Mouse (Mus musculus) 416B (cell line): ENCODE data around the gene Il20rb.
A peak's percentile ranks its signal among the peaks of the same experiment; 100 is the strongest.

ENCODE experiments used
- DNase-seq: peaks from one replicate; pipeline ENCODE4 v3.0.0; 2011; ENCODE audit warnings: low read depth

Gene Il20rb

DNA sequence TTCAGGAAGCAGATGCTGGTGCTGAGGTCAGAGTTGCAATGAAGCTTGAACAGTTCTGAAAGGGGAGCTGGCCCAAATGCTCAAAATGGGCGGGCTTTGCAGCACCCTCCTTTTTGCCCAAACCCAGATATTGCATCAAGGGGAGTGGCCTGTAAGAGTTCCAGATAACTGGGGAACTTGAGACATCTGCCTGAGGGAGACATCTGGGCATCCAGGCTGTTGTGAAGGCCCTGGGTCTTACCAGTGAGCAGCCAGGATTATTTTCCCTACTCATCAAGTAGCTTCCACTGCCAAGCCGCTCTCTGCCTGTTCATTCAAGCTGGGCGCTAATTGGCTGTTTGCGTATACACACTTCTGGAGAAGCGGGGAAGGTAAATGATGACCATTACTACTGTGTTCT is at the start of gene Il20rb:
TSS of gene Il20rb (minus strand) at position 358 of the 400 bp plus-strand sequence.
- DNase-seq = peak; percentile 20

DNA sequence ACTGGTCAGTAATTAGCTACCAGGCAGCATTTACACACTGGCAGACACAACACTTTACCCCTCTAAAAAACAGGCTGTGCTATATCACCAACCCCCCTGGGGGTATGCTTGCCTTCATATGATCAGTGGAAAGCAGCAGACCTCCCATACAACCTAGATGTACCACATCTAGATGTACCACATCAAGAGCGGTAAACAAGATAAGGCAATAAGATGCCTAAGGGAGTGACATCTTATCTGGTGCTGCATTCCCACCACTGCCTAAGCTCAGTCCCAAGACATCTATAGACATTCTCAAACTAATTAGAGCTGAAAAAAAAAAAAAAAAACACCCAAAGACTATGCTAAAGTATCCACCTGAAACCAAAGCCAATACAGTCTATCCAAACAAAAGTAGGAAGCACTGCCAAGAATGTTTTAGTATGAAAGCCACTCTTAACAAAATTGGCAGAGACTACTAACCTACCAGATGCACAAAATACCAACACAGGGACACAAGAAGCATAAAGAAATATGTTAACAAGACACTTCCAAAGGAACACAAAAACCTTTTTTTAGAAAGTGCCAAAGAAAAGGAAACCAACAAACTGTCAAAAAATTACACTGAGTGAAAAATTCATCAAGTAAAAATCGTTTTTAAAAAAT is 49.2 kb upstream of the Il20rb start:
- DNase-seq = no peak

DNA sequence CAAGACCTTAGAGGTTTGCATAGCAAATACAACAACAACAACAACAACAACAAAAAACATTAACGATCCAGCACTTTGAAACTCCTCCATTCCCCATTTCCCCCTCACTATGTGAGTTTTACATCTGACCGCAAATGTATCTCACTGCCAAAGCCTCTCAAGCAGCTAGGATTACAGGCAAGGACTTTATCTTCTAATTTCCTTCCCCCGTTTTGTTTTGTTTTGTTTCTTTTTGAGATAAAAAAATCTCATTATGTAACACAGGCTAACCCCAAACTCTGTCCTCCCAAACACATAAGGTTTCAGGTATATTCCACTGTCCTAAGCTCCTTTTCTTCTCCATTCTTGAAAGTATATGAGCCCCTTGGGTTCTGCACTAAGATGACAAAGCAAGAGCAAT is 48.1 kb upstream of the Il20rb start:
- DNase-seq = no peak

DNA sequence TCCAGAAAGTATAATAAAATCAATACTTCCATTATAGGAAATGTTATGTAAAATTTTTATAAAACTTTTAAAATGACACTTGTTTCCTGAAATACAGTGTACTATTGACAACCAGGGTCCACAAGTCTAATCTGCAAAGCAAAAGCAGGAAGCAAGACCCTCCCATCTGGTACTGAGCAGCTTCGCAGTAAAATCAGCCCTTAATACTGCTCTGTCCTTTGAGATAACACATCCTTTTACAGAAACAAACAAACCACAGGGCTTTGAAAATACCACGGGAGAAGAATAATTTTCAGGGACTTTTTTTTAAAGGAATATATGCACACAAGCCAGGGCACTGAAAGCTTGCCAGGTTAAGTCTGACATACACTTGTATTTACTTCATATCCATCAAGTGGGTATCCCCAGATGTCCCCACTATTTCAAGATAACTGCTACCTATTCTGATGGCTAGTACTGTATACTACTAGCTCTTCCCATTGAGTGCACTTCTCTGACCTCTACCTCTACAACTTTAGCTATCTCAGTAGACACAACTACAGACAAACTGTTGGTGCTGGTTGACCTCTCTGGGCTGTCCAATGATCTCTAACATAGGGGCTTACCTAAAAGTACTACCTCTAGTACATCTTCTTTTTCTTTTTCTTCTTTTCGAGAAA is 46.4 kb upstream of the Il20rb start:
- DNase-seq = no peak

DNA sequence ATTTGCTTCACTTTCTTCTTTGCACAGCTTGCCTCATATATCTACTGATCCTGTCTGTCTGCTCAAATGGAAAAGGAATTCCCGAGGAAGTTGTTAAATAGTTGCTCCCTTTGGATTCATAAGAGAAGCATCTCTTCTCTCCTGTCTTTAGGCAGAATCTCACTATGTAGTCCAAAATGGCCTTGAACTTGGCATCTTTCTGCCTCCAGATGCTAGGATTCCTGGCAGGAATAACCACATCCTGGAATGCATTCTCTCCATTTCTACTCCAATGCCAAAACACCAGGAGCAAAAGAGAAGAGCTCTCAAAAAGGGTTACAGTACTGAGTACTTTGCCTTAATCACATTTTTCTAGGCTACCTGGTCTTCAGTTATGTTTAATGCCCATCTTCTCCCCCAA is 44.7 kb upstream of the Il20rb start:
- DNase-seq = no peak

DNA sequence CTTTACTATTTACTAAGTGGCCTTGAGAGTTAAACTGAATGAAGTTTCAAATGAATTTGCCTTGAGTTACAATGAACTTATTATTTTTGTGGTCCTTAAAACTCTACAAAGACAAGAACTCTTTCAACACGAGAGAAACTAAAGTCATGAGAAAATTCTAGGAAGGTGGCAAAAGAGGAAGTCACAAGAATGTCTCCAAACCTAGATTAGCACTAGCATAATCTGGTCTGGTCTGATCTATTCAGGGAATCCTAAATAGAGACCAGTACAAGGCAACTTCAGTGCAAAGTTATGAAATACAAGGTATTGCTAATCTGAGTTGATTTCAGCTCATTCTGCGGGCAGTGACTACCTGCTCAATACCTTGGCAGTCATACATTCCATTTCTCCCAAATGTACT is 38.6 kb upstream of the Il20rb start:
- no peak for DNase-seq

DNA sequence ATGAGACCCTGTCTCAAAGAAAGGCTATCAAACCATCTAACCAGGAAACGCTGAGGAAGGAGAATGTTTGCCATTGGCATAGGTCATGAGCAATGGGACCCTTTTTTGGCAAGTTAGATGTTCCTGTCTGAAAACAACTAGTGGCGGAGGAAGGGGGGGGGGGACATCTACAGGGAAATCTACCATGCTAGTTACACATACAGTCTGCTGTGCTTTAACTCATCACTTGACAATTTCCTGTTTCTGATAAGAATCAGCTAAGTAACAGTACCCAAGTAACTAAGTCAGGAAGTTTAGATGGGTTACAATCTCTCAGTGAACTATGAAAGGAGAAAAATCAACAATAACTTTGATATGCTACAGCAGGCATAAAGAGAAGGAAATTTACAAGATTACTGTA is 35.4 kb upstream of the Il20rb start:
- DNase-seq = peak; percentile 71

DNA sequence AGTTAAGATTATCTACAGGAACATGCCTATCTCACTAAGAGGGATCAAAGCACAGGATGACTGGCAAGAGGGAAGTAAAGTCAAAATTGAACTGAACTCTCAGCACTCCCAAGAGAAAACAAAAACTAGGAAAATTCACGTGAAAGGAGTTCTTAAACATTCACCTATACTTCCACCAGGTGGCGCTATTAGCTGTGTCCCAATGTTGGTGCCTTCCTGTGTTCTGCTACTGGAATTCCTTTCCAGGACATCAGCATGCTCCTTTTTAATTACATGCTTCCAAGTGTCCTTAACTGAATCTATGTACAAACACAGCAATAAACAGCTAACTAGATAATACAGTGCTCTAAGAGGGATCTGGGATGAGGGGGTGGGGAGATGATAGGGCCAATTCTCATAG is 34.0 kb upstream of the Il20rb start:
- peak; percentile 68 for DNase-seq

DNA sequence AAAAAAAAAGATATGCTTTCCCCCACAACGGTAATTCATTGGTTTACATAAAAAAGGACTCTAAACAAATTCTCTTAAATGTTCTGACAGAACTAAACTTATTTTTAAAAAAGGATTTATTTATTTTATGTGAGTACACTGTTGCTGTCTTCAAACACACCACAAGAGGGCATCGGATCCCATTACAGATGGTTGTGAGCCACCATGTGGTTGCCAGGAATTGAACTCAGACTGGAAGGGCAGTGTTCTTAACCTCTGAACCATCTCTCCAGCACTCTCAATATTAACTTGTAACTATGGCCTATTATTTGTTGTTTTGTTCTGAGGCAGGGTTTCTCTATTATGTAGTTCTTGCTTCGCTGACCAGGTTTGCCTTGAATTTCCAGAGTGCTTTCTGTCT is 33.4 kb upstream of the Il20rb start:
- DNase-seq = no peak

DNA sequence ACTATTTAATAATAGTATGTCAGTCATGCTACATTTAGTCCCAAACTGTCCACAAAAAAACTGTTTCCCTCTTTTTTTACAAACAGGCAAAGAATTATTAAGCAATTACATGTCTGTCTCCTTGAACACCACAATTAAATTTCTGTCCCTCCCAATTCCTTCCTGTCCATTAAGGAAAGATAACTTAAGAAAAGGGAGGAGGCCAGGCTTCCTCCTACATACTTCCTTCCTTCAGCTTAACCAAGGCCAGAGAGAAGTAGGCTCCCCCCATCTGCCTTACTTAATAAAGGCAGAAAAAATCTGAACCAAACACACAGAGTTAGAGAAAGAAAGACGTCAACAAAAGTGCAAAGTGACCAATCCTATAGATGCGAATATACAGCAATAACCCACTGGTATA is 21.0 kb upstream of the Il20rb start:
- DNase-seq = peak; percentile 70

DNA sequence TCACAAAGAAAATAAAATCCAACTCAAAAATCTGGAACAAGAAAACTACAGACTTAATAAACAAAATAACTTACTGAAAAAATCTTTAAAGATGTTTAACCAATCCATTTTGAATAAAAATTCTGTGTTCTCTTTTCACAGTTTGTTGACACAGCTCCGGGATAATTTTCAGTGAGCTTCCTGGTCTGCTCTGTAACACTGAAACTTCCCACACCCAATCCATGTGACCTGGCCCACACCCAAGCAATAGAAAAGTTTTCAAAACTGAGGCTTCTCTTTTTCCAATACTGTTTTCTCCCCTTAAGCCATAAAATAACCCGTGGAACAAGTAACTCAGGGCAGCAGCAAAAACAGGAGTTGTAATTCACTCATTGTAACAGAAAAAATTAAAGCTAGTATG is 20.1 kb upstream of the Il20rb start:
- no peak for DNase-seq

DNA sequence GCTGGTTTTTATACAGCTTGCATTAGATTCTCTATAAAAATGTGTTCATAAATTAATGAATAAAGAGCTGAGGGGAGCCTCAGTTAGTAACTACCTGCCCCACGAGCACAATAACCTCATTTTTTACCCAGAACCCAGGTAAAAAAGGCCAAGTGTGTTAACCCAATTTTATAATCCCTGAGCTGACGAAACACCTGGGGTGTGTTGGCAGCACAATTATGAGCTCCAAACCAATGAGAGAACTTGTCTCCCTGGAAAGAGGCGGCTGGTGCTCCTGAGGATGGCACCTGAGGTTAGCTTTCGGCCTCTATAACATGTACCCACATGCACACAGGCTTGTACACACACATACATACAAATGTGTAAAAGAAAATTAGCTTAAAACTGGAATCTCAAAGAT is 18.9 kb upstream of the Il20rb start:
- DNase-seq = no peak

DNA sequence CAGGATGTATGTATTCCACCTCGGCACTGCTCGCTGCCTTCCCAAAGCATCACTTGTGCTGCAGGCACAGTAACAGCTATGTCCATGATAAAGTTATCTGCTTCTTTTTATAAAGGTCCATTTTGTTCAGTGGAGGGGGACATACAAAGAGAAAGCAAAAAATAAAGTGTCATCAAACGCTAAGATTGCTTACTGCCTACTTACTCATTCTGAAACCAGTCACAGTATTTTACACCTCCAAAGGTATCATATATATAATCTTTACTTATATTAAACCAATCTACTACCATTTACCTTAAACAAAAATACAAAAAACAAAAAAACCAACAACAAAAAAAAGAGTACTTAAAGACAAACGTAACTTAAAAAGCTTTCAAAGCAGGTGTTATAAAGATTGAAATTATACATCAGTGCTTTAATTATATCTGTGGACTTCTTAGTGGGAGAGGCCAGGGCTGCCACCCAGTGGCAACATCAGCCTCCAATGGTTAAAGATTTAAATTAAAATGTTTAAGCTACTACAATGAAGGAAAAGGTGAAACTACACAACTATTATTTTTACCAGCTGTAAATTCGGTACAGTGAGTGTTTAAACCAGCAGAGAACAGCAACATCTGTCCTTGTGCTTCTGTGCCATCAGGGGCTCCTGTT is 7.1 kb upstream of the Il20rb start:
- DNase-seq = no peak

DNA sequence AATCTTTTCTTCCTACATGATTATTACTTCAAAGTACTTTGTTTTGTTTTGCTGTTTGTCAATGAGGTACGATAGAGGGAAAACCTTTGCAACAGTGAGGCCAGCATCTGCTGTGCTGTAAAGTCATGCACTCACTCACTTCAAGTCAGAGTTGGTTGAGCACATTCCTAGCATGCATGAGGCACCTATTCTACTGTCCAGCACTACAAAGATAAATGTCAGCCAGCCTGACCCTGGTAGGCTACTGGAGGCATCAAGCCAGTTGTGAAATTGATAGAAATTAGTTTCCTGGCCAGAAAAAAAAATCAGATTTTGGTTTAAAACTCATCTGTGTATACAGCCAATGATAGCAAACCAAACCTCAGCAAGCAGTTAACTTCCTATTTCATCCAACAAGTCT is 4.8 kb upstream of the Il20rb start:
- DNase-seq = no peak

DNA sequence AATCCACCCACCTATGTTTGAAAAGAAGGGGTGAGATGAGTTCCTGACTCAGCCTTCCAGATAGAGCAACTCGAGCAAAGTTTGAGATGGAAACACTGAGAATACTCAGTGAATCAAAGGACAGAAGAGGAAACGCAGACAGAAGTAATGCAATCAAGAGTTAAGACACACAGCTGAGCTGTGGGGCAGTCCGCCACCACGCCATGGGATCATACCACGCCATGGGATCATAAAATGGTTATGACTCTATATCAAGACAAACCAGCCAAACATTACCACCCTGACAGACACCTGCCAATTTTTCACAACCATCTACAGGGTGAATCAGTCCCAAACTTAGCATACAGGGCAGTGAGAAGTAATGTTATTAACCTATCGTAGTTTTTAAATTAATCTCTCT is 2.4 kb upstream of the Il20rb start:
- no peak for DNase-seq

DNA sequence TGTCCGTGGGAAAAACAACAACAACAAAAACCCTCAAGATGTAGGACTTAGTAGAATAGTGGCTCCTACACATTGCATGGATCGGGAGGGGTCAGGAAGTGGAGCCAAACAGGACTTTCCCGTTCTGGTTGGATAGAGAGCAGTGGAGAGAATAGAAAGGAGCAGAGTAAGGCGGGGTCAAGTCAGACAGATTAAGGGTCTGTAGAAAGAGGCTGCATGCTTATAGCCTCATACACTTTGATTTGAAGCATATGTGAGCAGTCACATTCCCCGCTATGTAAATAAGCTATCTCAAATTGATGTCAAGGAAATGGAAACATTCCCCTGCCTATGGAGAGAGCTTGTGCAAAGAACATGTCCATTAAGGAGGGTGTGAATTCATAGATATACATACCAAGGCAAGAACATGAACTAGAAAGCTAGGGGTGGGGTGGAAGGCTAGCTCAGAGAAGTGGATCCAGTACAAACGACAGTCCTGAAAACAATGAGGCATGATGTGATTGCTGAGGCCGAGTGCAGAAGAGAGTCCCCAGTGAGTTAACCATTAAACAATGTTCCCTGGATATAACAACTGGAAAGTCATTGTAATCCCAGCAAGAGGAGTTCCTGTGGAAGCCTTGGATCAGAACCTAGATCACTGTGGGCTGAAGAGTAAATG is 1.6 kb upstream of the Il20rb start:
- DNase-seq = no peak

DNA sequence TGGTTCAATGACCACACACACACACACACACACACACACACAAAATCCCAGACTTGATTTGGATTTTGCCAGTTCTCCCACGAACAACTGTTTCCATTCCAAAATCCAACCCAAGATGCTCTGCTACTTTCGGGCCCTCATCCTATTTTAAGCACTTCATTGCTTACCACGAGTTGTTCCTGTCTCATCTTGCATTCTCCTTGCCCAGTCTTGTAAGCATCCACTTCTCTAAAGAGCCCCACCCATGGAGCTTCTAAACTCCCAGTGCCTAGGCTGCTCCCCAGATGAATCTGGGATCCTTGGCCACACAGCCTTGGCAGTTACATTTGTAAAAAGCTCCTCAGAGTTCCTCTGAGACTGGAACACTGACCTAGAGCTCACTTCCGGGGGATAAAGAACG is 3.3 kb downstream of the Il20rb start:
- DNase-seq = no peak

DNA sequence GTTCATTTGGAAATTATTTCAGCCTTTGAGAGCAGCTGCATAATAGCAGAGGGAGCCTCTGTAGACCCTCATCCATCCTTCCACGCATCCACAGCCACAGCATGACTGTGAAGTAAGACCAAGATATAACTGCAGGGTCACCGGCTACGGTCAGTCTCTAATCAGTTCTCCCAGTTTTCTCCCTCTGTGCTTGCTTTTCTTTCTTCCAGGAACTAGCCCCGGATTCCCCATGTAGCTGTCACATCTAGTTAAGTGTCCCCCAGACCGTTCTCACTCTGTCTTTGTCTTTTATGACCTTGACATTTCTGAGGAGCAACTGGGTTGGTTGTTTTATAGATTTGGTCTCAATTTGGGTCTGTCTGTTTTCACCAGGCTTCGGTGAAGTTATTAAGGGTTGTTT is 5.0 kb downstream of the Il20rb start:
- DNase-seq = no peak

DNA sequence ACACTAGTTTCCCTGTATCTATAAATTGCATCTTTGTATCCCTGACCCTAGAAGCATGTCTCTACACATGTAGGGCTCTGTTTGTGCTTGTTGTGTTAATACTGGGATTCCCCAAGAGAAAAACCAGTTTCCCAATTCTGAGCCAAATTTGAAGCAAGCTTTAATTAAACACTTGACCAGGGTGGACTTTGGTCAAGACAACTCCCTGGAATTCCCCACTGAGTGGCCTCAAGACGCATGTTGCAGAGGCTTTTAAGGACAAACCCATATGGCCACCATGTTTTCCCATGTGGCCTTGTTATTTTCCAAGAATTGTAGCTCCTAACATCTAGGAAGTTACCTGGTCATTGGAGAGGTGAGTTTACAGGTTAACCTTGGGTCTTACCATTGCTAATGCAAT is 12.5 kb downstream of the Il20rb start:
- DNase-seq = no peak

DNA sequence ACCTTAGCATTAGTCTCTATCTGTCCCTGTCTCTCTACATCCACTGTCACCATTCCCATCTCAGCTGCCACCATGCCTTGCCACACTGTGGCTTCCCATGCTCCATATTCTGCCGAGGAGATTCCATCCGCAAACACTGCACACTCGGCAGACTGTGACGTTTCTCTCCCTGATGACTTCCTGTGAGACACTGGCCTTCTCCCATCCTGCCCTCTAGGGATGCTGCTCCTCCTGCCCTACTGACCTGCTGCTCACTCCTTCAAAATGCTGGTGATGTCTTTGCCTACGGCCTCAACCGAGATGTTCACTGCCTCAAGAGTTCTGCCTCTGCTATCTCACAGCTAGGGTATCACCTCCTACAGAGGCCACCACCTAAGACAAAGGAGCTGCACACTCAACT is 13.2 kb downstream of the Il20rb start:
- no peak for DNase-seq

DNA sequence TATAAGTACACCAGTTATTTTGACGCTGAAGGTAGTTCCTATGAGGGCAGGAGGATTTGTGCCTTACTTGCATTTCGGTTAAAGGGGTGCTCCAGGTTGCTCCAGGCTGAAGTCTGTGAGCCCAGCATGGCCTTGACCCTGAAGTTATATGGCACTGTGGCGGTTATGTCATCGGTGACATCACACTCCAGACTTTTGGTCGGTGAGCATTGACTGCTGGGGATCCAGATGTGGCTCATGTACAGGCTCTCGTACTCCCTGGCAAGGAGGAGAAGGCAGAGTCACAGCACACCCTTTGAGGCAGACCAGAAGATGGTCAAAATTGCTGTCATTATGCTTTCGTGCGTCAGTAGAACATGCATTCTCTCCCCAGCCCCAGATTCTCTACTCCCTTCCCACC is 13.7 kb downstream of the Il20rb start:
- no peak for DNase-seq

DNA sequence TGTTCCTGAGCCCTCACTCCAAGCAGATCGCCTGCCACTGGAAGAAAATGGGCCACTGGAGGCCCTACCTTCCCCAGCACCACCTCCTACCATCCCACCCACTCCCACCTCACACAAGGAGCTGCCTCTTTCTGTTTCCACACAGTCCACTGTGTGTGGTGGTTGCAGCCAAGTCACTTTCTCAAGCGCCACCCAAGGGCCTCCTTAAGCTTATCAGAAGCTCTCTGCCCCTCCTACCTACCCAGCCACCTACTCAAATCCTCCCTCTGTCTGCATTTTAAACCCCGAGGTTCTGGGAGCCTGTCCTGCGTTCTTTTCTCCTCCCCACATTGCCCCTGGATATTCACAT is 15.0 kb downstream of the Il20rb start:
- DNase-seq = no peak

DNA sequence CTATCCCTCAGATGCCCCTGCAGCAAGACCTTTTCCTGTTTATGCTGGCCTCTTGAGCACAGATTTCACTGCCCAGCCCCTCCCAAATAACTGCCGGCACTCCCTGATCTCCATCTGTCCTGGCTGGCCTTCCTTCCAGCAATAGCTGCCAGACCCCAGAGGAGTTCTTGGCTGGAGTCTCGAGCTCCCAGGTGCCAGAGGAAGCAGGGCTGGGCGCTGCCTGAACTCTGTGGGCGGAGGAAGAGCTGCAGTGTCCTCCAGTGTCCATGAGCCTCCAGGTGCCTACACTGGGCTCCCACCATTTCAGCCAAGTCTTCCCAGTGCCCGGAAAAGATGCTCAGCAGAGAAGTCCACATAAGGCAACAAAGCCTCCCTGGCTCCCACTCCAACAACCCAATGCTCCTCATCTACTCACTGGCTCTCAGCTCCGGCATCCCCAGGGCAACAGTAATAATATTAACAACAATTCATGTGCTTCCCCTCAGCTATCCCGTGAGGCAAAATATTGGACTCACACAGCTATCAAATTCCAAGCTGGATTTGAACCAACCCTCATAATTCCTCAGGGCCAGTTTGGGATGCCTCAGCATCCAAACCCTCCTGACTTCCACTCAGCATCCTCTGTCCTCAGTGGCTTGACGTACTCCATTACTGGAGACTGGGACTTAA is 15.5 kb downstream of the Il20rb start:
- DNase-seq = no peak
